Mouse (Mus musculus): ENCODE data around the gene Tex33.

Tex33 gene

GRCm38 (mm10) chr15:78395478-78395962 is at the start of gene Tex33:
TSS of gene Tex33 (minus strand) at chr15:78395912.
- no peak for DNase-seq (ENCODE audit: low spot score in 2 of 2)

- DNase-seq (ENCODE audit: low spot score in 2 of 2): no peak
These were observed 48.1 kb upstream of the Tex33 start for GRCm38 (mm10) chr15:78443857-78444256.

DNA sequence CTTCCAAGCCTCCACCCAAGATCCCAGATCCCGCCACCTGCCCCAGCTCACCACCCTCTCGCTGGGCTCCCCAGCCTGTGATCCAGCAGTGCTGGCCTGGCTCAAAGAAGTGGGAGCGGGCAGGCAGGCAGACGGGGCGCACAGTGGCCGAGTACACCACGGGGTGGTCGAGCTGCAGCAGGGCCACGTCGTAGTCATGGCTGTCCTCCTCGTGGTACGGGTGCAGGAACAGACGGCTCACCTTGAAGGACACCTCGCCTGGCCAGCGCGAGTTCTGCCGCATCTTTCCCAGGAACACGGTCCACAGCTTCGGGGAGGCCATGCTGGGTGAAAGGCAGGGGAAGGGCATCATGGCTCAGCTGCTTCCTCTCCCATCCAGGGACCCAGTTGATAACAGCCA is 46.5 kb upstream of the Tex33 start:
- no peak for DNase-seq (ENCODE audit: low spot score in 2 of 2)

DNA sequence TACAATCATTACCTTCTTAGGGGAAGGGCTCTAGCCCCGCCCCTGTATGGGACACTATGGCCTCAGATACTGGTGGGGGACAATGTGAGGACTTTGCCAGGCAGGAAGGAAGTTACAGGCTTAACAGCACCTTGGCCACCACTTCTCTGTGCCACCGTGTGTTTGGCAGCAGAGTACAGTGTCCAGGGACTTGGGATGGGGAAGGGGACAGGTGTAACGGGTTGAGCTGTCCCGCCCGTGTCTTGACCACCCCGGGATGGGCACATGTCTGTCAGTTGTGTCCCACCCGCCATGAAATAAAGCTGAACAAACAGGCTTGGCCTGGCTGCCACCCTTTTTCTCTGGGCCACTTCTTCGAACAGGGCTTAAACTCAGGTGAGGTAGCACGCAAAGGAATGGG is 43.3 kb upstream of the Tex33 start:
- DNase-seq (ENCODE audit: low spot score in 2 of 2): no peak

- no peak for DNase-seq (ENCODE audit: low spot score in 2 of 2)
These were observed 42.8 kb upstream of the Tex33 start for GRCm38 (mm10) chr15:78438505-78438904.

- DNase-seq (ENCODE audit: low spot score in 2 of 2): no peak
These were observed 42.3 kb upstream of the Tex33 start for GRCm38 (mm10) chr15:78438018-78438394.

DNA sequence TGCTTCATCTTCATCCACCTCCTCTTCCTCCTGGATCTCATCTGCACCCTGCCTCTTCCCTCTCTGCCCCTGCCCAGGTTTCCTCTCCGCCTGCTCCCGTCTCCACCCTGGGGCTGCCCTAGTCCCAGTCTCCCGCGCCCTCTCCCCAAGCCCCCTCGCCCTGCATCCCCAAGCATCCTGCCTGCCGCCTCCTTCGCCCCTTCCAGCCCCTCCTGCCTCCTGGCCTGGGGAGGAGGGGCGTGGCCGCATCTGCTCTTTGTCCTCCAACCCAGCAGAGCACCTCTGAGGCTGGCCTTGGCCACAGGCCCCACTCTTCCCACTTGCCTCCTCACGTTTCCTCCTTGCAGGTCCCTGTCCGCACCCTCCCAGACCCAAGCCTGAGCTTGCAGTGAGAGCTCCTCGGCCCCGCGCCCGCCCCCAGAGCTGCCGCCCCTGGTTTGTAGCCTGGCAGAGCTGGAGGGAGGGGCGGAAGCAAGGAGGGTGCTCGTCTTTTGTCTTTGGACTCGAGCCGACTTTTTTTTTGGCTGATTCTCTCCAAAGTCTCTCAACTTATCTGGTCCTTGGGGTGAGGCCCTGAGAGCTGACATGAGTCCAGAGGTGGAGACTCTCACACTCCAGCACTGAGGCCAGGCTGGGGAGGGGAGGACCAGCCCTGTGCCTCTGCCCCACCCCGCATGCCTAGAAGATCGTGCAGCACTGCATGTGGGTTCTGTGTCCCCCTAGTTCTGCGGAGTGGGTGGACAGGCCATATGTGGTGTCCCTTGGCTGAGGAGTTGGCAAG is 41.7 kb upstream of the Tex33 start:
- peak in 1 of 2 experiments; percentile 60 for DNase-seq (ENCODE audit: low spot score in 2 of 2)

- peak; percentile 65 to 80 for DNase-seq (ENCODE audit: low spot score in 2 of 2)
These were observed 40.9 kb upstream of the Tex33 start for GRCm38 (mm10) chr15:78436380-78437192.

- DNase-seq (ENCODE audit: low spot score in 2 of 2): no peak
These were observed 40.0 kb upstream of the Tex33 start for GRCm38 (mm10) chr15:78435681-78436080.

GRCm38 (mm10) chr15:78434896-78435520 is 39.3 kb upstream of the Tex33 start:
- no peak for DNase-seq (ENCODE audit: low spot score in 2 of 2)

- DNase-seq (ENCODE audit: low spot score in 2 of 2): no peak
These were observed 35.9 kb upstream of the Tex33 start for GRCm38 (mm10) chr15:78431541-78432121.

DNA sequence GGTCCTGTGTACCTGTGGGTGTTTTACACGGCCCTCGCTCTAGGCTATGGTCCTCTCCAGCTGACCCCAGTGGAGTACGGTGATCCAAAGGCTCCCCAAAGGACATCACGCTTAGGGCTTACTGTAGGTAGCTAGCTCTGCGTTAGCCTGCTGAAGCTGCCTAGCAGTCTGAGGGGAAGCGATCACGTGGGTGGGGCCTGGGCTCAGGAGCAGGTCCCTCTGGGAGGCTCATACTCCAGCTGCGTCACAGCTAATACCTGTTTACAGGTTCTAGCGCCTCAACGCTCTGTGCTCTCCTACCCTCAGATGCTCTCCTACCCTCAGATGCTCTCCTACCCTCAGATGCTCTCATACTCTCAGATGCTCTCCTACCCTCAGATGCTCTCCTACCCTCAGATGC is 35.2 kb upstream of the Tex33 start:
- no peak for DNase-seq (ENCODE audit: low spot score in 2 of 2)

DNA sequence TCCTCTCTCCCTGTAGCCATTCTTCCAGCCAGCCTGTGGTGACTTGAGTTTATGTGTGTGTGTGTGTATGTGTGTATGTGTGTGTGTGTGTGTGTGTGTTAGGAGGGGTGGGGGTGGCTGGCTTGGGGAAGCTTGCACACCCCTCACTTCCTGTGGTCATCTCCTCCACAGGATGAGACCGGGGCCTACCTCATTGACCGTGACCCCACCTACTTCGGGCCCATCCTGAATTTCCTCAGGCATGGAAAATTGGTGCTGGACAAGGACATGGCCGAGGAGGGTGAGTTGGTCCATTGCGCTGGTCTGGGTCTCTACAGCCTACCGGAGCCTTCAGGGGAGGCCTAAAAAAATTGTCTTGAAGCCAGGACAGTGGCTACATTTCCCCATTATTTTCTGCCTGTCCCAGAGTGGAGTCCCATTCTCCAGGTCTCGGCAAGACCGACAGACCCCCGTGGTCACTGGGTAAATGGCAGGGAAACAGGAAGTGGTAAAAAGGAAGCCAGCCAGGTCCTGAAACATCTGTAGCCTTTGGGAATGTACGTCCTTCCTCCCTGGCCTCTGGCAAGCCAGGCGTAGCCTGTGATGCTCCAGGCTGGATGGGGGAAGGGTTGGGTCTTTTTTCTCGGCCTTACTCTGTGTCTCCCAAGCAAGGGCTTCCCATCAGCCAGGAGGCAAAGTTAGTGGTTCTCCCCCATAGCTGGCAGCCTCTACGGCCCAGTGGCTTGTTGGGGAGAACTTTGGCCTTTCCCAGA is 34.3 kb upstream of the Tex33 start:
- DNase-seq (ENCODE audit: low spot score in 2 of 2): no peak

DNA sequence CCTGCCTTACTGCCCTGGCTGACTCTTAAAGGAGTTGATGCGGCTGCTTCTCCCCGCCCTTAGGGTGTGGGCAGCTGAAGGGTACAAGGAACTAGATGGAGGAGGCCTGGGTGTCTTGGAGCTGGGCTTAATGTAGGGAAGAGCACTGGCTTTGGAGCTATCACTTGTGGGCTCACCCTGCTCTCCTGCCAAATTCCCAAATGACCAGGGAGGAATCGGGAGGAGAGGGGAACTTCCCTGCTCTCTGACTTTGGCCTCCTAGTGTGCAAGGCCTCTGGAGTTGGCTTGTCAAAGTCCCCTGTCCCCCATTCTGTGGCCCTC is 33.4 kb upstream of the Tex33 start:
- DNase-seq (ENCODE audit: low spot score in 2 of 2): no peak

GRCm38 (mm10) chr15:78428391-78429138 is 32.9 kb upstream of the Tex33 start, which contains the start of gene Kctd17:
TSS of gene Kctd17 (plus strand) at chr15:78428564.
- DNase-seq (ENCODE audit: low spot score in 2 of 2): peak; percentile 52 to 63

GRCm38 (mm10) chr15:78425230-78425629 is 29.5 kb upstream of the Tex33 start:
- DNase-seq (ENCODE audit: low spot score in 2 of 2): no peak

GRCm38 (mm10) chr15:78424507-78424906 is 28.8 kb upstream of the Tex33 start:
- DNase-seq (ENCODE audit: low spot score in 2 of 2): no peak

DNA sequence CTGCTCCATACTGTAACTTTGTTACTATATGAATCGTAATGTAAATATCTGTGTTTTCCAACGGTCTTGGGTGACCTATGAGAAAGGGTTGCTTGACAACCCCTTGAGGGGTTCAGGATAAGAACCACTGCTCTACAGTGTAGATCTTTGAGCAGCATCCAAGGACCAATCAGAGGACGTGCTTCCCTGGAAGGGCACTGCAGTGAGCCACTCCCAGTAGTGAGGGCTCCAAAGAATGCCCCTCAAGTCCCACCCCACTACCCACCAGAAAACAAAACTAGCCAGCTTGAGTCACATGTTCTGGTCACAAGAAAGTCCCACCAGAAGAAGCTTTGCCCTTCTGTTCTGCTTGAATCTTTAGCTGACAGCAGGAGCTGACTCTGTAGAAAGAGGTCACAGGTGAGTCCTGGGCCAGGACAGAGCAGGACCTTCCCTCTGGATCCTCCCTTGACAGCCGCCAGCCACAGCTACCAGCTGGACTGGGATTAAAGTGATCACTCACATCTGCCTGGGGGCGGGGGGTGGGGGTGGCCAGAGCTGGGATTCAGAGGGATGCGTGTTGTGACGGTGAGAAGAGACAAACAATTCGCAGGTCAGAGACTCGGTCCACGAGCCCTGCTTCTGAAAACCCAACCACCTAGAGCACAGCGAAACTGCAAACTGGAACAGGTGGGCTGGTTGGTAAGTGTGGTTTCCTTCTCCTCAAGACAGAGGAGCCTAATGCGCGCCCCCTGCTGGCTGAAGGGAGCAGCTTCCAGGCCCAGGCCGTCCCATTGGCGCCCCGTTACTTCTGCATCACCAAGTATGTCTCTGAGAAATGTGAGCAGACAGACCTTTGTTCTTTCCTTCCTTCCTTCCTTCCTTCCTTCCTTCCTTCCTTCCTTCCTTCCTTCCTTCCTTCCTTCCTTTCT is 26.6 kb upstream of the Tex33 start:
- peak; percentile 74 to 85 for DNase-seq (ENCODE audit: low spot score in 2 of 2)

- no peak for DNase-seq (ENCODE audit: low spot score in 2 of 2)
These were observed 24.7 kb upstream of the Tex33 start for GRCm38 (mm10) chr15:78420395-78420794.

GRCm38 (mm10) chr15:78416937-78417336 is 21.2 kb upstream of the Tex33 start:
- DNase-seq (ENCODE audit: low spot score in 2 of 2): peak; percentile 31 to 49
